Mouse (Mus musculus): ENCODE measurements around the gene Apln. TPM values are rescaled to one million over a fixed set of nuclear protein-coding genes. Genes with fewer than 3 reads are reported as not detected.
A peak's percentile ranks its signal among the peaks of the same experiment; 100 is the strongest.

Apln gene
- total RNA-seq, 4 experiments from 2014 or later = 1.9 to 40.1 (median 11.4) TPM

DNA sequence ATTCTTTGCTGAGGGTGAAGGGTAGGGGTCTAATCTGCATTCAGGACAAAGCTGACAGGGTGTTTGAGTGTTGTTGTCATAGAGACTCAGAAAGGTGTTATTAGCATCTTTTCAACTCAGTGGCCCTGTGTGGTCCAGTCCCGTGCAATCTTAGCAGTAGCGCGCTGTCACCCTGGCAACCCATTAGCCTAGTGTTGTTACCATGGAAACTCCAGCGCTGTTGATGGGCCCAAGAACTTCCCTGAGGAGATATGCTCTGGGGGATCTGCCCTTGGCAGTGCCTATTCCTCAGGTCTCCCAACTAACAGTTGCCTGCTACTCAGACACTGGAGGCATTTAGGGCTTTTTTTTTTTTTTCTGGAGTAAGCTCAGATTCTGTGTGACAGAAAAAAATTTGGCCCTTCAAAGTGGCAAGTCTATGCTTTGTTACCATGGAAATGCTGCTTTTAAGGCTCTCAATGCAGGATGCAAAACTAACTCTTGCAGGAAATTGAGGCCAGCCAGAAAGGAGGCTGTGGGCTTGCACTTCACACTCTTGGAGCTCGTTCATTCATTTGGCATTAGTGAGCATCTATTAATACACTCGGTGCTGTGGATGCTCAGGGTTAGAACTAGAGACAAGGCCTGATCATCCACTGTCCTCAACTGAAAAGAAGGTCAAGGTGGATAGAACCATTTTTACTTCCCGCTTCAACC, 17.6 kb downstream of the Apln start:
- DNase-seq = no peak

DNA sequence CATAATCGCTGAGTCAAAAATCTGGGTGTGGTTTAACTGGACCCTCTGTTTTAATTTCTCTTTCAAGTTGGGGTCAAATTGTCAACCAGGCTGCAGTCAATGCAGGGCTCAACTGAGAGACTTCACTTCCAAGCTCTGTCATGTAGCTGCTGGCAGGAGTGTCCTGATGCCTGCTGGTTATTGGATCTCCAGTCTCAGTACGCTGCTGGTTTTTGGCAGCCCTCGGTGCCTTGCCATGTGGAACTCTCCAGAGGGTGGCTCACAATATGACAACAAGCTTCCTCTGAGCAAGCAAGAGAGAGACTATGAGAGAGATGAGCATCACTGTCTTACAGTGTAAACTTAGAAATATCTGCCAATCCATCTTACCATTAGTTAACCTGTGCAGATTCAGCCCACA, 23.0 kb downstream of the Apln start:
- DNase-seq = no peak

DNA sequence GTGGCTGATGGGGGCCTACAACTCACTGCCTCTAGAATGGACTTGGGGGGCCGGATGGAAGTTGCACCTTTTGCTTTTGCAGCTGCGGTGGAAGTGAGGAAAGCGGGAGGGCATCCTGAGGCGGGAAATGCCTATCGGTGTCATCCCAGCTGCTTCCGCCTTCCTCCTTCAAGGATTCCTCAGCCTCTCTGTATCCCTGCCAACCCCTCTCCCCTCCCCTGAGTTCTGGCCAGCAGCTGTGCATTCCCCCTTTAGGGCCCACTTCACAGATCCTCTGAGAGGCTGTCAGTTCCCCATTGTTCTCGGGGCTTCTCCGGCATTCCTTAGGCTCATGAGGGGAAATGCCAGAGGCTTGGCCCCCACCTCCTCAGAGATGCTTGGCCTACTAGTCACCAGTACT, 28.6 kb downstream of the Apln start:
- DNase-seq = no peak

DNA sequence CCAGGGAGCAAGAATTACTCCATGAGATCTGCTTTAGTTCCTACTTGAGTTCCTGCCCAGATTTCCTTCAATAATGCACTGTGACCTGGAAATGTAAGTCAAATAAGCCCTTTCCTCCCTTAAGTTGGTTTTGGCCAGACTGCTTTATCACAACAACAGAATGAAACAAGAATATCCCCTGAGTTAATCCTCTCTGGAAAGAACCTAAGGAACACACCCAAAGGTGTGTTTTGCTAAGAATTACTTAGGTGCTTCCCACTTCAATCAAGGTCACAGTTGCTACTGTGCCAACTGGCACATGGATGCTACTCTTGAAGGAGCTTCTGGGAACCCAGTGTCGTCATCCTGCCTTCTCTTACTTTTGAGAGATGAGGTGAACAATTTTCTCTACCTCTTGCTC, 29.9 kb downstream of the Apln start:
- no peak for DNase-seq

DNA sequence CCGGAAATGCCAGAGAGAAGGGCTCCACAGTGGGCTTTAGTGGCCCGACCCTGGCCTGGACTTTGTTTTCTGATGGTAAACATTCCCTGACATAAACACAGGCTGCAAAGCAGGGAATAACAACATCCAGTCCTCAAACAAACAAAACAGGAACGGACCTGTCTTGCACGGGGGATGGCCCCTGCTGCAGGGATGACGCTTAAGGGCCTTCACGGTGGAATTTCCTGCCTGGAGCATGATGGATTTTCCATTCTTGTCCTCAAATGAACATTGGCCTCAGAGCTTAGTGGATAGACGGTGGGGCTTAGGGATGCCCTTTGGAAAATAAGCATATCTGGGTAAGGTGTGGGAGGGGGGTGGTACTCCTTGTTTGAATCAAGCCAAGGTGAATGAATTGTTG, 33.5 kb downstream of the Apln start:
- no peak for DNase-seq

DNA sequence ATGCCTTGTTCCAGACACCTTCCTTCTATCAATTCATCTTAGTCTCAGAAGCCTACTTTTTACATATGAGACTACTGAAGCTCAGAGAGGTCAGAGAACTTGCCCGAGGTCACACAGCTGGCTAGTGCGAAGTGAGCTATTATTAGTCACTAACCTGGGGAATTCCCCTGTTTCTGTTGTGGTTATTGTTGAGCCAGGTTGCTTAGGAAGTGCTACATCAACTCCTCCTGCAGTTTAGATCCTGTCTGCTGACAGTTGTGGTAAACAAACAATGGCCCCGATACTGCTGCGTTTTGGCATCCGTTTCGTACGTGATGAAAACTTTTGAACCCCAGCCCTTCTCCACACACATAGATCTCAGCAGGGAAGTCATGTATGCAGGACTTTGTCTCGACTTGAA, 36.2 kb downstream of the Apln start:
- no peak for DNase-seq

DNA sequence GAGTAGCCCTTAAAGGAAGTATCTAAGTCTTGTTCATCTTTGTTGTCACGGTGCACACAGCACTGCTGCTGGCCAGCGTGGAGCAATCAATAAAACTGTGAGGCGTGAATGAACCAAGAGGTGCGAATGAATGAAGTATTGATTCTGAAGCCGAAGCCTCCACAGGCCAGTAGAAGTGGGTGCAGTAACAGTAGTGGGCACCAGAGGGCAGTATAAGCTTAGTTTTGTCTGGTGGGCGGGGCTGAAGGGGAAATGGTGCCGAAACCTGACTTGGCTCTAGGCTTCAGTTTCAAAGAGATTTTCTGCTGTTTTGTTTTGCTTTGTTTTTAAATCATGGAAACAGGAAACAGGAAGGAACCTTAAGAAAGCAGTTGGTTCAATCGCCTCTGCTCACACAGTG, 42.0 kb downstream of the Apln start:
- DNase-seq = peak; percentile 43

DNA sequence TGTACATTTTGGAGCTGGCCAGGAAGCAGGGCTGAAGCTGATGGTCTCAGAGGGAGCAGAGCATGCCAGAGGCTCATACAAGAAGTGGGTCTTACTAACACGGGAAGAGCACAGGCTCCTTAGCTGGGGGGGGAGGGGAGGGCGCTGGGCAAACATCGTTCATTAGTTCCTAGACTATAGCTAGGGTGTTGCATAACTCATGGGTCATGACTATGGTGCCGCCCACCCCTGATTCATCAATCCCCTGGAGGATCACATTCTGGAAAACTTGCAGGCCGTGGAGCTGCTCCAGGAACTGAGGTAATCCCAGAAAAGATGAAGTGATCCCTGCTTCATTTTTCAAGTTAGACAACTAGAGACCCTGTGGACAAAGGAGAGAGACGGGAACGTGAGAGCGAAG, 46.6 kb downstream of the Apln start:
- no peak for DNase-seq

DNA sequence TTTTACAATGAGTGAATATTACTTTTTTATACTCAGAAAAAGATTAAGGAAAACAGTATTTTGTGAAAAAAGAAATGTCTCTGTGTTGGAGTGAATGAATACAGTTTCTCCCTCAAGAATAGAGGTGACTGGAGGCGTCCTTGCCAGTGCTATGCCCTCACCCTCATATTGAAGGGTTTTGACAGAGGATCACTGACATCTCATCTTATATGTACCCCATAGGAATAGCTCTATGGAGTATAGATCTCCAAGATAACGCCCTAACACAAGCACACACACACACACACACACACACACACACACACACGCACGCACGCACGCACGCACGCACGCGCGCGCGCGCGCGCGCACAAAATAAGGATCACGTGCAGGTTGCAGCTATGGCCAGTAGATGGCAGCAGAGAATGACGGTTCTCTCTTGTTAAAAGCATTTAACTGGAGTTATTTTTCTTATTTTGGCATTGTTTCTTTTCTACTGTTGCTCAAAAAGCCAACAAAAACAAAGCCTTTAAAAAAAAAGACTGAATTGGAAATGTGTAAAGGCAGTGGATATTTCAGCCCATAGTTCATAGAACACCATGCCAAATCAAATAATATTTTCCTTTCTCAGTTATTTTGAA, 49.5 kb downstream of the Apln start:
- DNase-seq = no peak

DNA sequence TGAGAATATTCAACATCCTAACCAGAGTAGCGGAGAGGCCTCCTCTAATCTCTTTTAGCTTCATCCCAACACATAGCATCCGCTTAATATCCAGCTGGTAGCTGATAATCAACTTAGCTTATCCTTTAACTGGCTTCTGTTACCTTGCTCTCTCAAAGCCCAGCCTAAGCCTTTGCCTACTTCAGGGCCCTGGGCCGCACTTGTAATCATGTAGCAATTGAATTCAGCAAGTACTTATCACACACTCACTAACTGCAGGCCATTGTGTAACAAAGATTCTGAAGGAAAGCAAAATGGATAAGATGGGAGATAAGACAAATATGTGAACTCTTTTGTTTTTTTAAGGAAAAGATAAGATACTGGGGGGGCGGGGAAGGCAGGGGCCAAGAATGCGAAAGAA, 57.6 kb downstream of the Apln start:
- no peak for DNase-seq

DNA sequence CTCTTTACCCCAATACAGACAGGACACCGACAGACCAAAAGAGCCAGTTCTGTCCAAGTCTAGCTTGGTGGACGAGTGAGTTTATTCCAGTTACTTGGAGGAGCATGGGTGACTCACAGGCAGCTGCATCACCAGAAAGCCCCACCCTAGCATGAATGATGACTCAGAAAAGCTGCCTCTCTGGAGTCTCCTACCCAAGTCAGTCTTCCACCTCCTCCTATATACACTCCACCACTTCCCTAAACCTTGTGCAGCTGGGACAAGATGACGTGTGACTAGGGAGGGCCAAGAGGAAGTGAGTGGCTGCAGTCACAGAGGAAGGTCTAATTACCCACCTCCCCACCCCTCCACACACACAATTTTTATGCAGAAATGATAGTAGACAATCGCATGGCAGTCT, 58.1 kb downstream of the Apln start:
- peak; percentile 24 for DNase-seq

Other genes with a start within 250 kb of the Apln start
- gene Smarca1, start 141.9 kb downstream of the Apln start, total RNA-seq (2022) = 10 to 100 TPM; 21.9 to 65.0 (median 41.6) TPM
- gene Ocrl, start 122.5 kb downstream of the Apln start, total RNA-seq (2022) = 10 to 100 TPM; 54.2 to 95.2 (median 75.8) TPM
- 1 to 10 TPM; 1.1 to 2.6 (median 1.5) TPM for gene Xpnpep2, start 73.9 kb upstream of the Apln start, total RNA-seq (2022)
- 1 to 10 TPM; 1.6 to 2.4 (median 2.1) TPM for gene Sash3, start 111.6 kb upstream of the Apln start, total RNA-seq (2022)
- gene Zdhhc9, start 174.0 kb upstream of the Apln start, total RNA-seq (2022) = 10 to 100 TPM; 18.7 to 21.9 (median 20.2) TPM
- gene Utp14a, start 222.0 kb upstream of the Apln start, total RNA-seq (2022) = 10 to 100 TPM; 15.5 to 18.3 (median 16.2) TPM

Measured in adrenal gland, adult 8-10 months (tissue).